Mouse (Mus musculus) liver, postnatal 0 days (tissue): ENCODE measurements around the gene Csf1.

ENCODE experiments used
- CTCF ChIP-seq: sonication (generic); IDR thresholded peaks from 2 replicates; pipeline ENCODE4 v1.5.1; 2016; ENCODE audit warnings: antibody characterized with exemption, low read depth
- EP300 ChIP-seq: IDR thresholded peaks from 2 replicates; pipeline ENCODE4 v1.6.1; 2016; ENCODE audit warnings: antibody characterized with exemption, low read depth, mild to moderate bottlenecking

GRCm38 (mm10) chr3:107792736-107793135 lies 32.5 kb upstream of the Csf1 start:
- TF ChIP-seq CTCF = no peak
- TF ChIP-seq EP300 = no peak
